Mouse (Mus musculus) liver, embryonic 14.5 days (tissue): ENCODE results near the gene Sorcs2. TPM values are rescaled to one million over a fixed set of nuclear protein-coding genes. Genes with fewer than 3 reads are reported as not detected.

ENCODE experiments used
- ATAC-seq: fragments of 200-750 bp; cut with Nextera tagmentation; 2 replicates; pipeline ENCODE4 v1.8.0; 2017; ENCODE audit warnings: moderate number of reproducible peaks, mild to moderate bottlenecking, moderate library complexity; ENCODE audit not compliant: insufficient read depth
- DNase-seq, 3 experiments: peaks; one replicate each; pipeline ENCODE4 v3.0.0-alpha.2; 2012 to 2013; ENCODE audit warnings: low read depth in 3 of 3, low spot score in 3 of 3
- H3K27ac ChIP-seq: fragments of 300-500 bp; sonication (generic); 2 replicates; pipeline ENCODE4 v1.5.1; 2014; ENCODE audit warnings: moderate library complexity, mild to moderate bottlenecking, control low read depth, inconsistent platforms
- H3K27me3 ChIP-seq: fragments of 300-500 bp; sonication (generic); 2 replicates; pipeline ENCODE4 v1.6.1; 2014; ENCODE audit warnings: mild to moderate bottlenecking, low read length, moderate library complexity; ENCODE audit not compliant: control insufficient read depth, insufficient read depth
- H3K36me3 ChIP-seq: fragments of 300-500 bp; sonication (generic); replicated peaks from 2 replicates; pipeline ENCODE4 v1.6.1; 2014; ENCODE audit warnings: low read depth; ENCODE audit not compliant: control insufficient read depth, insufficient read depth
- H3K4me1 ChIP-seq, 2 experiments: fragments of 200-500 bp in 1 of 2; fragments of 300-500 bp in 1 of 2; sonication (generic) in 1 of 2; replicated peaks; 2 replicates each; pipeline ENCODE4 v1.6.1; 2012 to 2014; ENCODE audit warnings: antibody characterized with exemption in 1 of 2, inconsistent platforms in 1 of 2, low read length in 1 of 2; ENCODE audit not compliant: control insufficient read depth in 2 of 2, insufficient read depth in 2 of 2
- H3K4me2 ChIP-seq: fragments of 300-500 bp; sonication (generic); 2 replicates; pipeline ENCODE4 v1.6.1; 2014; ENCODE audit warnings: low read depth, mild to moderate bottlenecking, control low read depth, moderate library complexity
- H3K4me3 ChIP-seq, 2 experiments: fragments of 200-500 bp in 1 of 2; fragments of 300-500 bp in 1 of 2; sonication (generic) in 1 of 2; 2 replicates each; pipeline ENCODE4 v1.5.1; 2012 to 2014; ENCODE audit warnings: low read depth in 2 of 2, low read length in 2 of 2, mild to moderate bottlenecking in 2 of 2, control low read depth in 1 of 2, inconsistent platforms in 1 of 2, moderate library complexity in 1 of 2; ENCODE audit not compliant: insufficient read depth in 1 of 2
- H3K9ac ChIP-seq: fragments of 300-500 bp; sonication (generic); replicated peaks from 2 replicates; pipeline ENCODE4 v1.6.1; 2014; ENCODE audit warnings: mild to moderate bottlenecking, control low read depth, moderate library complexity
- H3K9me3 ChIP-seq: fragments of 300-500 bp; sonication (generic); 2 replicates; pipeline ENCODE4 v1.6.1; 2016; ENCODE audit warnings: low read length, mixed read lengths; ENCODE audit not compliant: control insufficient read depth
- CTCF ChIP-seq: IDR thresholded peaks from 2 replicates; pipeline ENCODE4 v1.5.1; 2016; ENCODE audit warnings: antibody characterized with exemption, low read depth, control low read depth
- EP300 ChIP-seq: IDR thresholded peaks from 2 replicates; pipeline ENCODE4 v1.6.1; 2016; ENCODE audit warnings: antibody characterized with exemption, low read depth
- WGBS: fragments of 180-500 bp; shearing (Covaris S2); extraction: QIAGEN DNeasy Blood & Tissue Kit; methylation state at CpG from one replicate; pipeline ENCODE4 v1.1.7; 2014; ENCODE audit not compliant: insufficient replicate concordance; 5-methylcytosine and 5-hydroxymethylcytosine counted together
- polyA plus RNA-seq, 2 experiments: library from polyadenylated mRNA; depleted of rRNA in 1 of 2; stranded (reverse) in 1 of 2; unstranded in 1 of 2; fragments of >200 nt; fragmentation: Nextera tagmentation in 1 of 2; extraction: Ambion mirVana in 1 of 2; gene quantifications; 2 replicates each; pipeline versions ENCODE4 v1.2.1 to v1.2.3; 2012 to 2014

The Sorcs2 gene
- polyA plus RNA-seq, 2 experiments, result 0.17 to 0.33 TPM

DNA sequence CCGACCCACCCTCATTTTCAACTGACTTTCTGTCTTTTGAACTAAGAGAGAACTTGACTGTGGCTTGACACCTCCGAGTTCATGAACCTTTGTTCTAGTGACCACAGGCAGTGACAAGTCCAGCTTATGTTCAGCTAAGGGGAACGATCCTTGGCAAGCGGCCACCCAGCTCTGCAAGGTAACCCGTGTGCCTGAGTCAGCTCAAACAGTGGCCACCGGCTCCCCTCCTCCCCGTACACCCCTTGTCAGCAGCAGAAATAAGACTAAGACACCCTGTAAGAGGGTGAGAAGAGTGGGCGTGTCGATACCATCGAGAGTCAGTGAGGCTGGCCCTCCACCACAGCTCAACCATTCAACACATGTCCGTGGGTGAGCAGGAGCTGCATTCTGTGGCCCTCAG lies 221.5 kb downstream of the Sorcs2 start:
- WGBS, result 60% methylated on average over 11 of the region's 11 CpGs
- TF ChIP-seq CTCF (no peak), EP300 (no peak)
- no peak for DNase-seq
- Histone ChIP-seq H3K9ac (no peak overlapping the region), H3K9me3 (no peaks in the 10 kb centered on the region), H3K4me2 (no peak overlapping the region), H3K4me3 (no peak overlapping the region), H3K4me1 (no peaks in the 10 kb centered on the region), H3K27ac (no peak overlapping the region), H3K27me3 (no peaks in the 10 kb centered on the region), H3K36me3 (no peaks in the 10 kb centered on the region)
- no peak for ATAC-seq

DNA sequence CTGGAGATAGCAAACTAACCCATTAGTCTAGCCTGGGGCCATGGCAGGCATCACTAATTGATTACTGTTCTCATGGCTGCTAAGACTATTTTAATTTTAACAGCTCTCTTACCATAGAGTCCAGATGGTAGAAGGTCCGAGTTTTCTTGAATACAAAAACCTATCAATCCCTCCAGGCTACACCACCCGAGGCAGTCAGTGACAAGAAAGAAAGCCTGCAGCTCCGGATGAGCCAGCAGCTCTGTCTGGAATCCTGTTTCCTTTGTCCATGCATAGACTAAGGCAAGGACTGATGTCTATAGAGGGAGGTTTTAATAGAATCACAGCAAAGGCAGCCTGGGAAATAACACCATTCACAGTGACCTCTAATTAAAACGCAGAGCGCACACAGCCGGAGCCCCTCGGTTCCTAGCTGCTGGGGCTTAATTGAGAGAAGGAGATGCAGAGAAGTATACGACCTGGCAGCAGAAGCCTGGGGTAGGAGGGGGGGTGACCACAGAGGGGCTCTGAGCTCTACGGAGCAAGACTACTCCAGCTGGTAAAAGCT lies 223.3 kb downstream of the Sorcs2 start:
- Histone ChIP-seq H3K9me3 (no peaks in the 10 kb centered on the region), H3K4me3 (no peak overlapping the region), H3K36me3 (no peaks in the 10 kb centered on the region), H3K27ac (no peak overlapping the region), H3K27me3 (no peaks in the 10 kb centered on the region), H3K4me1 (no peaks in the 10 kb centered on the region), H3K9ac (no peak overlapping the region), H3K4me2 (no peak overlapping the region)
- no peak for ATAC-seq
- WGBS, result 54% methylated on average over 9 of the region's 9 CpGs
- TF ChIP-seq CTCF, result no peak
- TF ChIP-seq EP300, result no peak
- DNase-seq, result no peak

DNA sequence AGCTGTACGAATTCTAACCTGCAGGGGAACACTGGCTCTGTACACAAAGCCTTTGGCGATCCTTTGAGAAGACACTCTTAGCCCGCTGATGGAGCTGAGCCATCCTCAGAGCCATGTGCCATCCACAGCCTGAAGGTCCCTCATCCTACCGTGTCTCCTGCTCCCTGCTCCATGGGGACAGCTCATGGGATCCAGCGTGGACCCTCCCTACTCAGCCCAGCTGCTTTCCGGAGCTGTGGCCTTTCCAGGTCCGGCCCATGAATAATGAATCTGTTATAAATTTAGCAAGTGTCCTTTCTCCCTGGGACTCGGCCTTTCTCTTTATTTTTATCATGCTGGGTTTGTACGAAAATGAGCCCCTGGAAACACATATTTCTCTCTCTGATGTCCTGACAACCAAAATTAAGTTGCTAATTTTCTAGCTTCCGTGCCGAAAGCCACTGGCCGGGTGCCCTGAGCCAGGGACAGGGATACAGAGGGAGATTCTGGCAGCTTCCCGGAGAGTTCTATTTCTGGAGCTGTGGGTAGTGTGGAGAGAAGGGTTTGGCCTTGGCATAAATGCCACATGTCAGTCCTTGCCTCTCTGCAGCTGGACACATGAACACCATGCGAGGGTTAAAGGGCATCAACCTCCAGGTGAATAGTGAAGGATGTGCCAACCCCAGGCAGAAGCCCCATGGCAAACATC lies 228.8 kb downstream of the Sorcs2 start:
- Histone ChIP-seq H3K9ac (no peak overlapping the region), H3K9me3 (no peaks in the 10 kb centered on the region), H3K4me3 (no peak overlapping the region), H3K36me3 (no peaks in the 10 kb centered on the region), H3K27me3 (no peaks in the 10 kb centered on the region), H3K4me2 (no peak overlapping the region), H3K27ac (no peak overlapping the region), H3K4me1 (no peaks in the 10 kb centered on the region)
- DNase-seq (no peak), ATAC-seq (no peak)
- no peak for TF ChIP-seq EP300
- no peak for TF ChIP-seq CTCF
- WGBS, result 62% methylated on average over 14 of the region's 14 CpGs

DNA sequence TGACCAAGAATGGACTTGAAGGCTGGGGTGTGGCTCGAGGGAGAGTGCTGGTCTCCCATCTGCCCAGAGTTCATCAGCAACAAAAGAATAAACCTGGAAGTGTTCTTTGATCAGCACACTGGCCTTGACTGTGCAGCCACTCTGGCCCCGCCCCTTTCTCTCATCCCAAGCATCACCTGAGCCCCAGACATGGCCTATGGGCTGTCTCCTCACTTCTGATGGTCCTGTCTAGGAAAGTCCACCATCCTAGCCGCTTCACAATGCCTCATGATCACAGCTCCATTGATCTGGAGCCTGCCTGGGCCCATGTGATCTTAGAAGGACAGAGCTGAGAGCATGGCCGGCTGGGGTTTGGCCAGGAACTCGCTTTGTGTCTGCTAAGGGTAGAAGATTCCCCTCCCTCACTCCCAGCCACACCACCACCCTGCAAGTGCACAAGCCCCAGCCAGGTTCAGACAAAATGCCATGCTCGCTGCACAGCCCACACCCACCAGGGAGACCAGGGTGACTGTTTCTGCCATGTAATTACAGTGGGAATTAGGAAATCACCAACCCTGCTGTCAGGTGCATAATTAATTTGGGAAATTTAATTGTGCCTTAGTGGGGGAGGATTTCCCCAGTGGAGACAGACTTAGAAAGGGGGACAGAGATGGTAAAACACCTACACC lies 231.5 kb downstream of the Sorcs2 start:
- DNase-seq (no peak), ATAC-seq (no peak)
- H3K27me3 ChIP-seq, result no peaks in the 10 kb centered on the region
- H3K27ac ChIP-seq, result no peak overlapping the region
- TF ChIP-seq CTCF (no peak), EP300 (no peak)
- H3K36me3 ChIP-seq, result no peaks in the 10 kb centered on the region
- no peak overlapping the region for H3K4me2 ChIP-seq
- H3K4me1 ChIP-seq, result no peaks in the 10 kb centered on the region
- no peak overlapping the region for H3K4me3 ChIP-seq
- H3K9ac ChIP-seq, result no peak overlapping the region
- 50% methylated on average over 6 of the region's 6 CpGs for WGBS
- no peaks in the 10 kb centered on the region for H3K9me3 ChIP-seq
